Mouse (Mus musculus): Measurements from ENCODE around the gene Ly6g6f.

The Ly6g6f gene

GRCm38 (mm10) chr17:35044904-35045806 is 40.3 kb downstream of the Ly6g6f start:
- ChIA-PET CTCF (interaction anchor here in 1 of 4 experiments (0.6 to 2.6 kb wide), 3 partner anchors 14 to 225 kb away, joined by 3 to 13 read pairs (median 11); partner anchors contain the start of gene Ddah2), POLR2A (interaction anchor here (0.5 to 8.9 kb wide), 22 partner anchors 13 to 114 kb away, joined by 3 to 105 read pairs (median 5); partner anchors contain the start of genes Ddah2 (in 2 of the 4), Sapcd1 (in 2 of the 4), Csnk2b (in 1 of the 4) and Gpank1 (in 1 of the 4))

DNA sequence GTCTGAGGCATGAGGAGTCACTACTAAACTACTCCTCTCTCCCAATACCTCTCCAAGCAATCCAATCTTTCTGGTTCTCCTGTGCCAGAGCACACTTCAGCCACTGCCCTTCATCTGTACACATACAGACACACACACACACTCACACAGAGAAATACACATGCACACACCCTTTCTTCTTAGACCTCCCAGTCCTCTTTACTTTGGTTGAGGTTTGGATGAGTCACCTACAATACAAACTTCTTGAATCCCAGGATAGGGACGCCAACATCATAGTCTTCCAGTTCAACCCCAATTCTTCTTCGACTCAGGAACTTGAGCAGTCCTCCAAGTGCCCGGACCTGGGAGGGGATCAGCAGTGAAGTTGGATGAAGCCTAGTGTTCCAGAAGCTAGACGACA is 41.6 kb downstream of the Ly6g6f start:
- POLR2A ChIA-PET, result interaction anchor here in 2 of 4 experiments (1.2 to 8.9 kb wide), 4 partner anchors 14 to 103 kb away, joined by 3 to 82 read pairs (median 10); partner anchors contain the start of gene Ddah2 (in 1 of the 2)
- CTCF ChIA-PET, result interaction anchor here in 1 of 4 experiments (0.5 kb wide), 1 partner anchor 173 kb away, joined by 4 read pairs; no protein-coding TSS in a partner anchor

DNA sequence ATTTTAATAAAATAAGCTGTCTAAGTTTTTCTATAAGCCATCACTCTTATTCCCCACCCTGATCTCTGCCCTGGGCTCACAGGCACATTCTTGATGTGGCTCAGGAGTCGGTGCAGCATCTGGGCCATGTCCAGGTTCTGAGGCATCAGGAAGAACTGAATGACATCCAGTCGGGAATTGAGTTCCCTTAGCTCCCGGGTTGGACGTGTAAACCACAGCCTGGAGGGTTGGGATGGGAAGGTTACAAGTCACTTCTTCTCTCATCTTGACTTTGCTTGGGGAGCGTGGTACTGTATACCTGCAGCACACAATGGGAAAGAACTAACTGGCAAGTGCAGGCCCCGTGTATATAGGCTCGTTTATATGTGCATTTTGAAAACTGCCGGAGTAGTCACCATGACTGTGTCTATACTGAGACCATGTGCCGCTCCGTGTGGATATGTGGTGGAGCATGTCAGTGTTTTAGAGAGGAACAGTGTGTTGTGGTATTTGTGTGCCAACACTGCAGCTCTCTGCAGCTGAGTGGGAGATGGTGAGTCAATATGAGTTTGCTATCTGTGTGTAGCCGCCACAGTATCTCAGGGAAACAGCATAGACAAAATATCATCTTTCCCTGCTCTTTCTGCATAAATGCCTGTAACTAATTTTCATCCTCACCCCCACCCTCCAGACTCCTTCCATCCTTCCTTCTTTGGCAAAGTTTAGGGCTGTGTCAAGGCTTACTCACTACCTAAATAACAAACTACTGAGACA is 46.1 kb downstream of the Ly6g6f start:
- ChIA-PET POLR2A (interaction anchor here in 2 of 4 experiments (0.6 to 1.3 kb wide), 3 partner anchors 21 to 49 kb away, joined by 3 to 4 read pairs (median 3); partner anchors contain the start of gene Ly6g6e (in 1 of the 2)), CTCF (interaction anchor here in 1 of 4 experiments (0.6 kb wide), 1 partner anchor 192 kb away, joined by 6 read pairs; no protein-coding TSS in a partner anchor)

DNA sequence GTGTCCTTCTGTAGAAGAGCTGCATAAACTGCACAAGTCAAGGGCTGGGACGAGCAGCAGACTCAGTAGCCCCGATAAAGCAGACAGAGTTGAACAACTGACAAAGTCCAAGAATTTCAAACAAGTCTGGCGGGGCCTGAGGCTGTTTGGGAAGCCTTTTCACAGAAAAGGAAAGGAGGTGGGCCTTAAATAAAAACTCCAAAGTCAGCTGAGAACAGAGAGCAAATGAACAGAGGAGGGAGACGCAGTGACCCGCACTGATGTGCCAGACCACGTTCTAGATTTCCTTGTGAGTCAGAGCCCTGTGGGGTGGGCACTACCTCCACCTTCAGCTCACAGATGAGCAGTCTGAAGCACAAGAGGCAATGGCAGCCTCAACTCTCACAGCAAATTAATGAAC is 50.5 kb downstream of the Ly6g6f start:
- ChIA-PET POLR2A (interaction anchor here in 3 of 4 experiments (0.6 to 1.5 kb wide), 6 partner anchors 11 to 135 kb away, joined by 3 to 6 read pairs (median 3); partner anchors contain the start of gene Msh5 (in 2 of the 3)), CTCF (interaction anchor here (0.6 to 1.5 kb wide), 6 partner anchors 14 to 81 kb away, joined by 3 to 9 read pairs (median 6); no protein-coding TSS in a partner anchor)

DNA sequence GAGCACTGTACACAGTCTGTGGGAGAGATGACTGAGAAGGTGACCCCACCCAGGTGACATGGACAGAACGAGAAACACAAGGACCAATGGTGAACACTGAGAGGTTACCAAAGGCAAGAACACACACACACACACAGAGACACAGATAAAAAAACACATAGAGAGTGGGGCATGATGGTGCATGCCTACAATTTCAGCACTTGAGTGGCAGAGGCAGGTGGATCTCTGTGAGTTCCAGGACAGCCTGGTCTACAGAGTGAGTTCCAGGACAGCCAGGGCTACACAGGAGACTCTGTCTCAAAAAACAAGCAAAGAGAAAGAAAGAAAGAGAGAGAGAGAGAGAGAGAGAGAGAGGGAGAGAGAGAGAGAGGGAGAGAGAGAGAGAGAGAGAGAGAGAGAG is 51.7 kb downstream of the Ly6g6f start:
- POLR2A ChIA-PET, result interaction anchor here in 1 of 4 experiments (0.6 kb wide), 1 partner anchor 44 kb away, joined by 3 read pairs; no protein-coding TSS in a partner anchor
- CTCF ChIA-PET, result interaction anchor here in 3 of 4 experiments (0.6 to 1.3 kb wide), 5 partner anchors 12 to 199 kb away, joined by 3 to 6 read pairs (median 4); no protein-coding TSS in a partner anchor

GRCm38 (mm10) chr17:35032323-35032870 is 53.0 kb downstream of the Ly6g6f start:
- ChIA-PET POLR2A (interaction anchor here in 2 of 4 experiments (0.7 to 1.2 kb wide), 6 partner anchors 11 to 209 kb away, joined by 3 to 4 read pairs (median 4); partner anchors contain the start of genes Ddah2 (in 1 of the 2) and Ddx39b (in 1 of the 2)), CTCF (interaction anchor here in 3 of 4 experiments (0.5 to 1.2 kb wide), 5 partner anchors 38 to 606 kb away, joined by 3 to 6 read pairs (median 4); no protein-coding TSS in a partner anchor)

DNA sequence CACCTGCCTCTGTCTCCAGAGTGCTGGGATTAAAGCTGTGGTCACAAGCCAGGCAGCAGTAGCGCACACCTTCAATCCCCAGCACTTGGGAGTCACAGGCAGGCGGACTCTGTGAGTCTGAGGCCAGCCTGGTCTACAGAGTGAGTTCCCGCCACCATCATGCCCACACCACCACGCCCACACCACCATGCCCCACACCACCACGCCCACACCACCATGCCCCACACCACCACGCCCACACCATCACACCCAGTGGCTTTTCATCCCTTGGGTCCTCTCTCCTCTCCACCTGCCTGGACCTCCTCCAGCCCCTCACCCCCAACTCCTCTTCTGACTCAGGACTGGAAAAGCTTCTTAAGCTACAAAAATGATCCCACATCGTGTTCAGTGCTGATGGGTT is 53.5 kb downstream of the Ly6g6f start:
- ChIA-PET CTCF (interaction anchor here in 3 of 4 experiments (0.5 to 1.2 kb wide), 4 partner anchors 65 to 642 kb away, joined by 3 to 6 read pairs (median 4); no protein-coding TSS in a partner anchor), POLR2A (interaction anchor here in 2 of 4 experiments (0.7 to 1.8 kb wide), 8 partner anchors 10 to 116 kb away, joined by 3 to 4 read pairs (median 3); partner anchors contain the start of gene Ddah2 (in 1 of the 2))

DNA sequence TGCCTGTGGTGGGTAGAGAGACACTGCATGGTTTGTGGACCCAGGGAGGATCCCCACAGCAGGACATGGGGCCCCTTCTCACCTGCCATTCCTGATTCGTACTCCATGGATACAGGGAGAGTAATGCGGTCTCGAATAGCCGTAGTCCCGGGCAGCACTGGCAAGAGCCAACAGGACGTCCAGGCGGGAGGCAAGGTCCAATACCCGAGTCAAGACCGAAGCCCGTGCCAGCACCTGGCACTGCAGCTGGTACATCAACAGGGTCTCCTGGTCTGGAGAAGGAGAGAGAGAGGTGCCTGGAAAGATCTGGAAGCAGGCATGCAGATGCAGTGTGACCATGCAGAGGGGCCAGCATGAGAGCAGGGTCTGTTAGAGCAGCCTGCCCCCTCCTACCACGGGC is 54.1 kb downstream of the Ly6g6f start:
- CTCF ChIA-PET, result interaction anchor here in 3 of 4 experiments (0.6 to 1.2 kb wide), 3 partner anchors 66 to 643 kb away, joined by 3 to 11 read pairs (median 3); no protein-coding TSS in a partner anchor
- POLR2A ChIA-PET, result interaction anchor here in 3 of 4 experiments (0.7 to 1.8 kb wide), 5 partner anchors 10 to 116 kb away, joined by 3 to 4 read pairs (median 3); no protein-coding TSS in a partner anchor
